Mouse (Mus musculus) MEL (cell line): ENCODE measurements around the gene Stk10. TPM values are rescaled to one million over a fixed set of nuclear protein-coding genes. Genes with fewer than 3 reads are reported as not detected.

ENCODE experiments used
- DNase-seq: peaks from one replicate; pipeline ENCODE4 v3.0.0; 2011; ENCODE audit warnings: low read depth, low spot score
- H3K27ac ChIP-seq: 2 replicates; pipeline ENCODE4 v1.5.1; 2012; ENCODE audit warnings: low read depth, mild to moderate bottlenecking, control low read depth, low read length, moderate library complexity; ENCODE audit not compliant: control insufficient read depth
- H3K27me3 ChIP-seq, 2 experiments: fragments of 150-350 bp in 1 of 2; sonication (generic) in 1 of 2; 2 replicates each; pipeline ENCODE4 v1.6.1; 2012; ENCODE audit warnings: low read length in 2 of 2, mild to moderate bottlenecking in 2 of 2, improper control_type of control experiment in 1 of 2, moderate library complexity in 1 of 2; ENCODE audit not compliant: insufficient read depth in 2 of 2, control insufficient read depth in 1 of 2
- H3K36me3 ChIP-seq, 2 experiments: 2 replicates each; pipeline ENCODE4 v1.6.1; 2012 to 2014; ENCODE audit warnings: low read length in 2 of 2, improper control_type of control experiment in 1 of 2, inconsistent platforms in 1 of 2, mild to moderate bottlenecking in 1 of 2; ENCODE audit not compliant: insufficient read depth in 2 of 2, control insufficient read depth in 1 of 2
- H3K4me1 ChIP-seq, 2 experiments: fragments of 150-350 bp in 1 of 2; sonication (generic) in 1 of 2; 2 replicates each; pipeline ENCODE4 v1.6.1; 2012; ENCODE audit warnings: low read length in 2 of 2, improper control_type of control experiment in 1 of 2, mild to moderate bottlenecking in 1 of 2; ENCODE audit not compliant: insufficient read depth in 2 of 2, control insufficient read depth in 1 of 2
- H3K4me3 ChIP-seq, 2 experiments: fragments of 150-350 bp in 1 of 2; sonication (generic) in 1 of 2; 2 replicates each; pipeline ENCODE4 v1.5.1; 2012; ENCODE audit warnings: low read depth in 2 of 2, low read length in 2 of 2, mild to moderate bottlenecking in 2 of 2, moderate library complexity in 2 of 2, control low read depth in 1 of 2, improper control_type of control experiment in 1 of 2; ENCODE audit not compliant: control insufficient read depth in 1 of 2, insufficient read depth in 1 of 2
- H3K79me2 ChIP-seq: 2 replicates; pipeline ENCODE4 v1.6.1; 2012; ENCODE audit warnings: mild to moderate bottlenecking, low read length, moderate library complexity; ENCODE audit not compliant: control insufficient read depth, poor library complexity, insufficient read depth
- H3K9ac ChIP-seq: 2 replicates; pipeline ENCODE4 v1.6.1; 2012; ENCODE audit warnings: low read depth, mild to moderate bottlenecking, control low read depth, low read length, moderate library complexity; ENCODE audit not compliant: control insufficient read depth, poor library complexity, severe bottlenecking
- H3K9me3 ChIP-seq: fragments of 150-350 bp; sonication (generic); replicated peaks from 2 replicates; pipeline ENCODE4 v1.6.1; 2012; ENCODE audit warnings: mild to moderate bottlenecking, low read length, improper control_type of control experiment, moderate library complexity; ENCODE audit not compliant: insufficient read depth
- CHD1 ChIP-seq: IDR thresholded peaks from 2 replicates; pipeline ENCODE4 v1.6.1; 2012; ENCODE audit warnings: low read depth, mild to moderate bottlenecking, inconsistent platforms, low read length, improper control_type of control experiment
- ETS1 ChIP-seq: IDR thresholded peaks from 2 replicates; pipeline ENCODE4 v1.6.1; 2012; ENCODE audit warnings: low read depth, mild to moderate bottlenecking, inconsistent platforms, low read length, improper control_type of control experiment, moderate library complexity
- HCFC1 ChIP-seq: IDR thresholded peaks from 2 replicates; pipeline ENCODE4 v1.6.1; 2012; ENCODE audit warnings: low read depth, mild to moderate bottlenecking, inconsistent platforms, low read length, improper control_type of control experiment, moderate library complexity
- JUND ChIP-seq: IDR thresholded peaks from 2 replicates; pipeline ENCODE4 v1.6.1; 2011; ENCODE audit warnings: low read depth, mild to moderate bottlenecking, improper control_type of control experiment, low read length
- MAX ChIP-seq: IDR thresholded peaks from 2 replicates; pipeline ENCODE4 v1.6.1; 2011; ENCODE audit warnings: low read length, improper control_type of control experiment
- MXI1 ChIP-seq: IDR thresholded peaks from 2 replicates; pipeline ENCODE4 v1.6.1; 2011; ENCODE audit warnings: mild to moderate bottlenecking, low read depth, low read length, improper control_type of control experiment
- POLR2A ChIP-seq, 2 experiments: IDR thresholded peaks; 2 replicates each; pipeline ENCODE4 v1.6.1; 2011 to 2012; ENCODE audit warnings: low read length in 2 of 2, mild to moderate bottlenecking in 2 of 2, control low read depth in 1 of 2, improper control_type of control experiment in 1 of 2, low read depth in 1 of 2, moderate library complexity in 1 of 2; ENCODE audit not compliant: control insufficient read depth in 1 of 2, insufficient read depth in 1 of 2, poor library complexity in 1 of 2
- SMC3 ChIP-seq: IDR thresholded peaks from 2 replicates; pipeline ENCODE4 v1.6.1; 2011; ENCODE audit warnings: low read depth, low read length, improper control_type of control experiment
- USF1 ChIP-seq: IDR thresholded peaks from 2 replicates; pipeline ENCODE4 v1.6.1; 2014; ENCODE audit warnings: low read depth, mild to moderate bottlenecking, inconsistent platforms, low read length, improper control_type of control experiment, moderate library complexity
- USF2 ChIP-seq, 2 experiments: IDR thresholded peaks; 2 replicates each; pipeline ENCODE4 v1.6.1; 2011 to 2012; ENCODE audit warnings: improper control_type of control experiment in 2 of 2, low read length in 2 of 2, borderline replicate concordance in 1 of 2, inconsistent platforms in 1 of 2, low read depth in 1 of 2, mild to moderate bottlenecking in 1 of 2; ENCODE audit not compliant: insufficient read depth in 1 of 2
- ZMIZ1 ChIP-seq: IDR thresholded peaks from 2 replicates; pipeline ENCODE4 v1.6.1; 2012; ENCODE audit warnings: low read depth, mild to moderate bottlenecking, inconsistent platforms, low read length, improper control_type of control experiment, moderate library complexity
- polyA plus RNA-seq, 2 experiments: library from polyadenylated mRNA; stranded (reverse) in 1 of 2; unstranded in 1 of 2; fragments of >175 nt in 1 of 2; fragments of >200 nt in 1 of 2; gene quantifications; 2 replicates each; pipeline versions ENCODE4 v1.2.1 to v1.2.4; 2012; ENCODE audit warnings: low replicate concordance in 2 of 2, low read depth in 1 of 2; ENCODE audit not compliant: insufficient read length in 2 of 2, insufficient read depth in 1 of 2, missing spikeins in 1 of 2
- total RNA-seq: library from RNA; depleted of rRNA; stranded (reverse); fragments of 300-350 nt; gene quantifications from 2 replicates; pipeline ENCODE4 v1.2.3, GENCODE M21; 2012; rRNA removed

The Stk10 gene
- total and polyA plus RNA-seq, 3 experiments, result 10.8 to 14.4 TPM; not detected in 1

GRCm38 (mm10) chr11:32665639-32666038 lies 132.5 kb downstream of the Stk10 start:
- Histone ChIP-seq H3K27ac (no peak overlapping the region), H3K9me3 (no peaks in the 10 kb centered on the region), H3K36me3 (peaks cover 6 to 19% of the 10 kb centered on the region in 2 experiments), H3K27me3 (no peaks in the 10 kb centered on the region), H3K4me1 (peaks cover 0 to 9% of the 10 kb centered on the region in 2 experiments; a peak in 1 of 4 replicates), H3K79me2 (peaks cover 20% of the 10 kb centered on the region), H3K4me3 (no peak overlapping the region), H3K9ac (no peak overlapping the region)
- TF ChIP-seq CHD1, result no peak
- TF ChIP-seq JUND, result no peak
- no peak for TF ChIP-seq HCFC1
- no peak for DNase-seq

- no peak for TF ChIP-seq MAX
- no peak for TF ChIP-seq ETS1
- TF ChIP-seq POLR2A (IDR thresholded peaks at IDR 0.05; ENCODE audit: control insufficient read depth in 1 of 2, insufficient read depth in 1 of 2, low read depth in 1 of 2, low read length in 2 of 2, poor library complexity in 1 of 2), result no peak
- no peak for TF ChIP-seq USF1
- no peak for TF ChIP-seq HCFC1
- no peak for TF ChIP-seq MXI1
- no peak for TF ChIP-seq USF2 (IDR thresholded peaks at IDR 0.05; ENCODE audit: borderline replicate concordance in 1 of 2, insufficient read depth in 1 of 2, low read depth in 1 of 2, low read length in 2 of 2)
- no peak for TF ChIP-seq SMC3
- H3K27ac ChIP-seq, result no peak overlapping the region
- H3K36me3 ChIP-seq, result peaks cover 4 to 14% of the 10 kb centered on the region in 2 experiments
- no peak for DNase-seq
- H3K9me3 ChIP-seq, result no peaks in the 10 kb centered on the region
- H3K4me3 ChIP-seq, result no peak overlapping the region
- H3K4me1 ChIP-seq, result peaks cover 0 to 9% of the 10 kb centered on the region in 2 experiments; a peak in 3 of 4 replicates
- no peak overlapping the region for H3K9ac ChIP-seq
- peaks cover 26% of the 10 kb centered on the region for H3K79me2 ChIP-seq
- H3K27me3 ChIP-seq, result no peaks in the 10 kb centered on the region
Observed at GRCm38 (mm10) chr11:32666983-32667382, 133.9 kb downstream of the Stk10 start.

GRCm38 (mm10) chr11:32671480-32671879 lies 138.4 kb downstream of the Stk10 start:
- Histone ChIP-seq H3K27ac (no peak overlapping the region), H3K9ac (no peak overlapping the region), H3K9me3 (no peaks in the 10 kb centered on the region), H3K79me2 (peaks cover 25% of the 10 kb centered on the region), H3K4me1 (peaks cover 0 to 5% of the 10 kb centered on the region in 2 experiments; a peak in 2 of 4 replicates), H3K27me3 (no peaks in the 10 kb centered on the region), H3K36me3 (peaks cover 2% of the 10 kb centered on the region in 2 experiments; a peak in 3 of 4 replicates), H3K4me3 (no peak overlapping the region)
- TF ChIP-seq USF1, result no peak
- no peak for TF ChIP-seq MAX
- no peak for TF ChIP-seq ZMIZ1
- peak; percentile 48 for DNase-seq

Other genes starting within 250 kb of the Stk10 start
- 211 and 272 TPM in 2 replicates for gene Hba-a1, start 249.8 kb upstream of the Stk10 start, total RNA-seq
- gene Hba-a1, start 249.8 kb upstream of the Stk10 start, polyA plus RNA-seq, result 100 to 1,000 TPM; 313 to 334 TPM
- 2.3 and 2.5 TPM in 2 replicates for gene Hbq1b, start 246.3 kb upstream of the Stk10 start, total RNA-seq
- gene Hbq1b, start 246.3 kb upstream of the Stk10 start, polyA plus RNA-seq, result 1 to 10 TPM in 1 of 2 experiments, not detected in 1; 6.5 TPM
- 130 and 202 TPM in 2 replicates for gene Hba-a2, start 236.8 kb upstream of the Stk10 start, total RNA-seq
- 100 to 1,000 TPM; 313 to 432 TPM for gene Hba-a2, start 236.8 kb upstream of the Stk10 start, polyA plus RNA-seq
- 0.46 TPM in 1 of 2 replicates, not detected in the other for gene Hbq1a, start 233.2 kb upstream of the Stk10 start, total RNA-seq
- gene Hbq1a, start 233.2 kb upstream of the Stk10 start, polyA plus RNA-seq, result under 1 TPM in 1 of 2 experiments, not detected in 1; 0.29 TPM
- 9.6 and 10.0 TPM in 2 replicates for gene Sh3pxd2b, start 185.5 kb upstream of the Stk10 start, total RNA-seq
- 10 to 100 TPM in 1 of 2 experiments, not detected in 1; 17.0 TPM for gene Sh3pxd2b, start 185.5 kb upstream of the Stk10 start, polyA plus RNA-seq
- 22.4 and 25.7 TPM in 2 replicates for gene Ubtd2, start 77.9 kb upstream of the Stk10 start, total RNA-seq
- 10 to 100 TPM in 1 of 2 experiments, not detected in 1; 28.7 TPM for gene Ubtd2, start 77.9 kb upstream of the Stk10 start, polyA plus RNA-seq
- gene Efcab9, start 1.2 kb upstream of the Stk10 start, total RNA-seq, result 0.77 and 0.82 TPM in 2 replicates
- gene Efcab9, start 1.2 kb upstream of the Stk10 start, polyA plus RNA-seq, result 1 to 10 TPM in 1 of 2 experiments, not detected in 1; 1.3 TPM
- gene Fbxw11, start 109.4 kb downstream of the Stk10 start, total RNA-seq, result 53.5 and 59.6 TPM in 2 replicates
- 10 to 100 TPM; 35.4 to 98.5 TPM for gene Fbxw11, start 109.4 kb downstream of the Stk10 start, polyA plus RNA-seq